Mouse (Mus musculus) cortical plate, adult 2 months (tissue): ENCODE data around the gene Arhgap15.

Source experiments
- CTCF ChIP-seq: fragments of 200-500 bp; IDR thresholded peaks from 2 replicates; pipeline ENCODE4 v1.5.1; 2011; ENCODE audit warnings: mild to moderate bottlenecking, control low read depth, low read length; ENCODE audit not compliant: insufficient read depth; ENCODE audit errors: extremely low read depth
- POLR2A ChIP-seq: fragments of 200-500 bp; IDR thresholded peaks from 2 replicates; pipeline ENCODE4 v1.6.1; 2011; ENCODE audit warnings: mild to moderate bottlenecking, low read length, control low read depth; ENCODE audit not compliant: insufficient read depth; ENCODE audit errors: extremely low read depth

- no peak for TF ChIP-seq POLR2A
- TF ChIP-seq CTCF, result no peak
Measured at GRCm38 (mm10) chr2:44060306-44060705, 311.7 kb downstream of the Arhgap15 start.
